Mouse (Mus musculus): ENCODE results near the gene 2010300C02Rik.

The 2010300C02Rik gene

DNA sequence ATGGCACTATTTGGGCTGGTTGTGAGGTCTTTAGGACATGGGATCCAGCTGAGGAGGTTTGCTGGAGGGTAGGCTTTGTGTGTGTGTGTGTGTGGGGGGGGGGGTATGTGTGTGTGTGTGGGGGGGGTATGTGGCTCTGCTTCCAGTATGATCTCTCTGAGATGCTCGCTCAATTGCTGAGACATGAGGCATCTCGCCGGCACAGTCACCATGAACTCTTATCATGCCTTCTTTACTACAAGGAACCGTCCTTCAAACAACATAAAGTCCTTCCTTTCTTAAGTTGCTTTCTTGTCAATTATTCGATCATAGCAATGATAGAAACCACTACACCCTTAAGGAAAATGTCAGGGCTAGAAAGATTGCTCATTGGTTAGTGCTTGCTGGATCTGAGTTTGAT lies 8.8 kb downstream of the 2010300C02Rik start:
- DNase-seq: no peak

DNA sequence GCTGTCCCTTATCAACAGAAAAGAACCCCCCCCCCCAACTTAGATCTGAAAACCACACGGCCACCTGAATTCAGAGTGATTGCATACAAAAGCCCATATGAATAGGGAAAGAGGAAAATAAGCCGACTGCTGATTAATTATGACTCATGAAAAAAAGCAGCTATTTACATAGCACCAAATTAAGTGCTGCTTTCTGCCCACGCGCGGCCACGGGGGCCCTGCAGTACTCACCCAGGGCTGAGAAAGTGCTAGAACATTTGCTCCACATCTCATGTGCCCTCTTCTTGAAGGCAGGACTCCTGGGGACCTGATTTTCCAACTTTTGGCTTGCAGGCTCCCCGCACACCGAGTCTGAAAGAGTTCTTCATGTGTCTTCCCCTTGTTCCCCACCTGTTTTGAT lies 10.1 kb downstream of the 2010300C02Rik start:
- peak; percentile 2 for DNase-seq

DNA sequence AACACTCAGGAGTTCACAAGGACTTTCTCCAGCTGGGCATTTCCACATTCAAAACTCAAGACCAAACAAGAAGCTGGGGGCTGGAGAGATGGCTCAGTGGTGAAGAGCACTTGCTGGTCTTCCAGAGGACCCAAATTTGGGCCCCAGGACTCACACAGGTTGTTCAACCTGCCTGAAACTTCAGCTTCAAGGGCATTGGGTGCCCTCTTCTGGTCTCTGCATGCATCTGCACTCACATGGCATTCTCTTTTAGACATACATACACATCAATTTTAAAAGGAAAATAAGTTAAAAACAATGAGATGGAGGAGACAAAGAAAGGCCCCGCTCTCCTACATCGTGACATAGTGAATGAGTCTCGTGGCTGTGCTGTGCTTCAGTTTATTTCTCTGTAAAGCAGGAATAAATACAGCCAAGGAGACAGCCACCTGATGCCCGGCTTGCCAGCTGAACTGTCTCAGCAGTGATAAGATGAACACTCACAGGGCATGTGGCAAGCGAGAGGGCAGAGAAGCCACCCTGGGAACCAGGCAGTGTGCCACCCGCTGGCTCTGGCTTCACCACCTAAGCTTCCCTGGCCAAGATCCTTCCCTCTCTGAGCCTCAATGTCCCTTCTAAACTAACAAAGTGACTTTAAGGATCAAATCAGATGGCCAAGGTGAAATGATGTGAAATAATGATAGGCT lies 11.5 kb downstream of the 2010300C02Rik start:
- DNase-seq: peak; percentile 1

DNA sequence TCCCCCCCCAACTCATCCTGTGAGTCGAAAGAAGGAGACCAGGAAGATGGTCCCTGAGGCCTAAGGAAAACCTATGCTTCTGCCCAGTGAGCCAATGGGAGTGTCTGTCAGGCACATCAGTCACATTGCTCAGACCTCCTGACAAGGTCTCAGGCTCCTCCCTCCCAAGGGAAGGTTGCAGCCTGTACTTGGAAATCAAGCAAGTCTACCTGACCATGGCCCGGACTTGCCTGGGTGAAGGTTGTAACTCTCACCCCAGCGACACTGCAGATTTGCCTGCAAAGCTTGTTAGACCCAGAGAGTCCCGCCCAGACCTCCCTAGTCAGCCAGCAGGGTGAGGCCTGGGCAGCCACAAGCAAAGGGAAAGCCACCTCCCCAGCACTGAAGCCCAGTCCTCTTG lies 17.6 kb downstream of the 2010300C02Rik start:
- peak; percentile 5 for DNase-seq

DNA sequence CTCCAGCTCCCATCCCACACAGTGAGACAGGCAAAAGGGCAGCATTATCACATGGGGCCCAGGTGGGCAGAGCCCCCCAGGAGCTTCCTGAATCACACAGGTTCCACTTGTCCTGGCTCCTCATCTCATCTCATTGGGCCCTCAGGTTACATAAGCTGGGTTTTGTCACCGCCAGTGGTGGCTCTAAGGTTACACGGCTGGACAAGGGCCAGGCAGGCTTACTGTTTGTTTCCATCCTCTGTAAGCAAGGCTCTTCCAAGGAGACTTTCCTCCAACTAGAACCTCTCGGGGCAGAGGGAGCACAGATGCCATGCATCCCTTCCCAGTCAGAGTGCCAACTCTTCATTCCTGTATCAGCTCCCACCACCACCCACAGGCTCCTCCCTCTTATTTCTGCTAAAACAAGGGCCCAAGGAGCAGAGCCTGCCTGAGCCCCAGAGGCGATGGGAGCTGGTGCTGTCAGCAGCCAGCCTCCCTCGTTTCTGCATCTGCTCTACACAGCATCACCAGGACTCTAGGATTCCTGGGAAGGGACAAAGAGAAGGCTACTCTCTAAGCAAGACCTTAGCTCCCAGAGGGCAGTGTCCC lies 20.9 kb downstream of the 2010300C02Rik start:
- peak; percentile 10 for DNase-seq

DNA sequence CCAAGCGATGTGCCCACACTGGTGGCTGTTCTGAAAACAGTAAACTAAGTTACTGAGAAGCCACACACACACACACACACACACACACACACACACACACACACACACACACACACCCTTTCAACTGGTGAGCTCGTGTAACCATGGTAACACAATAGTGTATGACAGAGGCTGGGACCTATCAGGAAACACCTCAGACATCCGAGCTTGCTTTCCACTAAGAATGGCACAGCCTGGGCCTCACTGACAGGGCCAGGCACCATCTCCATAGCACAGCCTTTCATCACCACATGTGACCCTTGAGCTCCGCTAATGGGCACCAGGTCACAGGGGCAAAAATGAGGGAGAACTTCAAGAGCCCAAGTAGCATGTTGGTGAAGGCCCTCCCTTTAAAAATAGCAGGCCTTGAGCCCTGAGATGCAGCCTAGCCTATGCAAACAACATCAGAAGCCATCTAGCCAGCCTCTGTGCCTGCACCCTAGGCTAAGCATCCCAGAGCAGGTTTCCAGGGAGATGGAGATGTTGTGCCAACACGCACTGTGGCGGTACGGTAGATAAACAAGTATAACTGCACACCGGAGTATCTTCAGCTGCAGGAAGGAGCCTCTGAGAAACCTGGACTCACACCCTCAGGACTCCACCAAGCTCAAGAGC lies 21.6 kb downstream of the 2010300C02Rik start:
- DNase-seq: peak; percentile 5

DNA sequence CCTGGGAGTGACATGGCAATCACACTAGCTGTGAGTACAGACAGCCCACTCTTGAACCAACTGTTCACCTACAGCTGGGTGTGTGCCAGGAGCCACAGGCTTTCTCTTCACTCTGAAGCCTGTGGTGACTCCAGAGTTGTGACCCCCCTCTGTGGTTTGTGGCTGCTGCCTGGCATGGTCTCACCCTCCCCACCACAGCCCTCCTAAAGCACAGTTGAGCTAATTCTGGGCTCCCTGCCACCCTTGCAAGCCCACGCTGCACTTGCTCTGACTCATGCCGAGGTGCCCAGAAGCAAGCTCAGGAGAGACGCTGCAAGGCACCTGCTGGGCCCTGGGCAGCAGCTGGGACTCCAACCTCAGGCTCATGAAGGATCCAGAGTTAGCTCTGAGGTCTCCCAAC lies 23.0 kb downstream of the 2010300C02Rik start:
- peak; percentile 72 for DNase-seq

DNA sequence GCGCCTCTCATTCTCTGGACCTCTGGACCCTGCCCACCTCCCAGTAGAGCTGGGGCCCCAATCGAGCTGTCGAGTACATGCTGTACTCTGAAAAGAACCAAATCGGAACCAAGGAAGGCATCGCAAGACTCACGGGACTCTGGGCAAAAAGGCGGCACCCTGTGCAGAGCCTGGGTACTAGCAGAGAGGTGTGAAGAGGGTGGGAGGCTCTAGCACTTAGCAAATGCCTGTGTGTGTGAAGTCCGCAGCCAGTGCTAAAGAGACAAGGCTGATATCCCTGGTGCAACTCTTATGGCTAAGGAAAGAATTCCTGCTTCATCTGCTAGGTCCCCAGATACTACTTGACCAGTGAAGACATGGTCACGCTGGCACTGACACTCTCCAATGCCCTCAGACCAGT lies 24.2 kb downstream of the 2010300C02Rik start:
- DNase-seq: no peak

DNA sequence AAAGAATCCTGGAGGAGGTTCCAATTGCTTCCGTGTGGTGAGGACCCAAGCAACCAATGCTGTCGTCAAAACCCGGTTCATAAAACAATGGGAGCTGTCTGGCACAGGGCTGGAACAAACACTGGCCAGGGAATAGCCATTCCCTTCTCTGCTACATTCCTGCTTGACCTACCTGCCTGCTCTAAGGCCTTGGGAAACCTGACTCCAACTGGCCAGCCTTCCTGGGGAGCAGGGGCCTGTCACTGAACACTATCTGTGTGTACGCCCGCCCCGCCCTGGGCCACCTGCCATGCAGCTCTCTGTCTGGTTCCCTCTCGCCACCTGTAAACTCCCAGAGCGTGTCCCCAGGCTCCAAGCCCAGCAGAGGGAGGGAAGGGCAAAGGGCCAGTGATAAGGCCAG lies 25.5 kb downstream of the 2010300C02Rik start:
- no peak for DNase-seq

DNA sequence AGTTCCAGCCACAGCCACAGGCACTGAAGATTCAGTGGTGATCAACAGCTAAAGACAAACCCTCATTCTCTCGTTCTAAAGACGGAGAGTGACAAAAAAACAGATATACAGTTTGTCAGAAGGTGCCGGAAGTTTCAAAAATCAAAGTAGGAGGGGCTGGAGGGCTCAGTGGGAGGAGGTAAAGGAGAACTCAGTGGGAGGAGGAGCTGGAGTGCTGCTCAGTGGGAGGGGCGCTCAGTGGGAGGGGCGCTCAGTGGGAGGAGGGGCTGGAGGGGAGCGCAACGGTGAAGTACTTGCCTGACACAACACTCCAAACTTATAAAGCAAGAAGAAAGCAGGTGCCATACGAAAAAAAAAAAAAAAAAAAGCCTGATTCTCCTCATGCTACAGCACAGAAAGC lies 28.7 kb downstream of the 2010300C02Rik start:
- DNase-seq: peak; percentile 5

DNA sequence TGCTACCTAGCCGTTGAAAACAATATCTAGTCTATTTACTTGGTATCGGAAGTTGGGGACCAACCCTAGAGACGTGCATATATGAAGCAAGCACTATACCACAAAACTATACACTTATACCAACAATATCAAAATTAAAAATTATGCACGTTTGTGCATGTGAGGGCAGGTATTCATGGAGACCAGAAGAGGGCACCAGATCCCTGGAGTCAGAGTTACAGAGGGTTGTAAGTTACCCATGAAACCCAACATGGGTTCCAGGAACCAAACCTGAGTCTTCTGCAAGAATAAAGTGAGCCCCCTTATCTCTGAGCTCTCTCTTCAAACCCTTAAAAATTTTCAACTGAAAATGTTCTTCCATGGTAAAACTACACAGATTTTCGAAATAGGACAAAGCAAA lies 29.2 kb downstream of the 2010300C02Rik start:
- DNase-seq: peak; percentile 4

DNA sequence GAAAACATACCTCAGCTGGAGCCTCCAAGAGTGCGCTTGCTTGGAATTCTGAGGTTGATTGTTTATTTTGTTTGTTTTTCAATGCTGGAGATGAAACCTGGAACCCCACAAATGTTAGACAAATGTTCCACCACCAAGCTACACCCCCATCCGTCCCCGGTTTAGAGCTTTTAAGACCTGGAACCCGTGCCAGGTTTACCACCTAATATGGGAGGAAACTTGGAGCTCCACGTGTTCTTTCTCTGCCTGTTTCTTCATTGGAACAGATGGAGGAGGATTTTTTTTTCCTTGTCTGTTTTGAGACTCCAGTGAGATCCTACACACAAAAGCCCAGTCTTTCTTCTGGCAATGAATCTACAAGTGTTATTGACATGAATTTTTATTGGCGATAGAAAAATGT lies 30.2 kb downstream of the 2010300C02Rik start:
- DNase-seq: peak; percentile 20

DNA sequence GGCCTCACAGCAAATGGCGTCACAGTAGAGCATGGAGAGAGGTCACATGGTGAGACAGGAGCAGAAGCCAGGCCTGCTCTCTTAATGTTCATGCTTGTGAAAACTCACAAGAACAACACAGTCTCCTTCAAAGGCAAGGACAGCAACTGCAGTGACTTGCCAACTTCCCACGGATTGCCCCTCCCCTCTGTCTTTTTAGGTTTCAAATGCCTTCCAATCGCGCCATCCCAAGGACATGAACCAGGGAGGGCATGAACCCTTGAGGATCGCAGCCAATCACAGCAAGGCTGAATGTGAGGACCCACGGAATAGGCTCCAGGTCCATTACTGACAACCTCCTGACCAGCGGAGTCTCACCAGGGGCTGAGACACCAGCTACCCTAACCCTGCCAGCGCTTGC lies 31.5 kb downstream of the 2010300C02Rik start:
- peak; percentile 5 for DNase-seq

DNA sequence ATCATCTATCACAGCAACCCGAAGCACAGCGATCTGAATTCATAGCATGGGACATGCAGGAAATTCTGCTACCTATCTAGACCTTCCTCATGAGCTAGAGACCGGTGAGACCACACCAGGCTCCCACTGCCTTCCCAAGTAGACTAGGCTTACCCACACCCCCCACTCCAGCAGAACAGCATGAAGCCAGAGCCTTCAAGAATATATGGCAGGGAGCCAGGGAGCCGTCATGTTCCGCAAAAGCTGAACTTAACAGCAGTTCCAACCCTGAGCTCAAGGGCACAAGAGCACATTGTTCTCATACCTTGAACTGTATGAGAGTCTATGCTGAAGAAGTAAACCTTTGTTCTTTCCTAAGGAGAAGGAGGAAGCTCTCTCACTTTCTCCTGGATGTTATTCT lies 32.4 kb downstream of the 2010300C02Rik start:
- DNase-seq: peak; percentile 37

DNA sequence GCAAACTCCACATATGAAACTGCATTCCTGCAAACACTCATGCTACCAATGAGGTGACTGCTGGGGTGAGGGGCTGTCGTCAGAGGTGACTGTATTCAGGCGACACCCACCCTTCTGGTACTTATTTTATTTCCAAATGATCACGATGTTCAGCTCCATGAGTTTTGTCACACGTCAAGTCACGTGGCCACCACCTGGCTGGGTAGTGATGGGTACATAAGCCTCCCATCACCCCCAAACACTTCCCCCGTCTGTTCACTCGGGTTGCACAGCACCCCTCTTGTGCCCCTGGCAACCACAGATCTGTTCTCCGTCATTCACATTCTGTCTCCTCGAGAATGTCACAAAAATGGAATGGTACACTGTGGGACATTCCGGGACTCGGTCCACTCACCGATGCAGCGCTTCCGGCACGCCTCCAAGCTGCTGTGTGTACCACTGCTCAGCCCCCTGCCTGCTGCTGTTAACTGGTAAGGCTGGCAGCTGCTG lies 32.9 kb downstream of the 2010300C02Rik start:
- DNase-seq: peak; percentile 45

DNA sequence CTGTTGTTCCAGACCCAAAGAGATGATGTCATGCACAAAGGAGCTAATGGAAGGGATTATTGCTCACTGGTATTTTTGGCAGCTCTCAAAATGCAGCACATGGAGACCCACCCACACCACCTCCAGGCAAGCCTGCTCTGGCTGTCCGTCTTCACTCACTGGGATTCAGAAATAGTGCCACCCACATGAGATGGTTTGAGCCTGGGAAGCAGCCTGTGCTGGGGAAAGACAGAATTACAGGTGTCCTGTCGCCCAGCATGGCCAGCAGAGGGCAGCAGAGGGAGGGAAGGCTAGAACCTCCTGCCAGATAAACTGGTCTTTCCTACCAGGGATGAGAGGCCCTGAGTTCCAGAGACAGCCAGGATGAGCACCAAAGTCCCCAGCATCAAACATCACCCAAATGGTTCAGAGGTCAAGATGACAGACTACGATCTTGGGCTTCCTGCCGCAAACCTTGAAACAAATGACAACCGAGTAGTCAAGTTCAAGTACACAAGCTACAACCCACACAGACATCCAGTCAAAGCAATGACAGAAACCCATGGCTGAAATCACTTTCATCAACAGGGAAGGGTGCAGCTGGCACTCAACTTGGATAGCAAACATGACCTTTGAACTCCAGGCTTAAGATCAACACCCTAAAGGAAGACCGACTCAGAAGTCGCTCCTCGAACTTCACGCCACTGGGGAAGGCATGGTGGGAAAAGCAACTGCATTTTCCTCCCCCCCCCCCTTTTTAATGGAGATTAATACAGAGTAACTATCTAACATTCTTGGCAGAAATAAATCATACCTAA lies 41.4 kb downstream of the 2010300C02Rik start:
- peak; percentile 92 for DNase-seq

DNA sequence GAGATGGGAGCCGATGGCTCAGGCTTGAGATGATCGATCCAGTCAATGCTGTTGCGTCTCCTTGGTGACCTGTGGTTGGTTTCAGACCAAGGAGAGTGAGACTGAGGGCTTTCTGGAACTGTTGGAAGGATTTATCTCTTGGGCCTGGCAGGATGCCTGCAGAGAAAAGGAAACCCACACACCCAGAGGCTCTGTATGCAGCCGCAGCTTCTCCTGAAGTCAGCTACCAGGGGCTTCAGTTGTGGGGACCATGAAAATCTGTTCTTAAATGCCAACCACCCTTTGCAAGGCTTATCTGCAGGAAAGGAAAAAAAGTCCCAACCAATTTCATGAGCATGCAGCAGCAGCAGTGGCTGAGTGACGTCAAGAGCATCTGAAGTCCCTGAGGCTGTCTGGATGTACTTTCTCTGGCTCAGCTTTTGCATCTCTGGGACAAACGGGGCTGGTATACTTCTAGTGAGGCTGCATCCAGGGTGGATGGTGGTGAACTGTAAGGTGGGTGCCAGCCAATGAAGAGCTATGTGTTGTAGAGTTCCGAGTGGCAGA lies 42.8 kb downstream of the 2010300C02Rik start:
- DNase-seq: no peak

DNA sequence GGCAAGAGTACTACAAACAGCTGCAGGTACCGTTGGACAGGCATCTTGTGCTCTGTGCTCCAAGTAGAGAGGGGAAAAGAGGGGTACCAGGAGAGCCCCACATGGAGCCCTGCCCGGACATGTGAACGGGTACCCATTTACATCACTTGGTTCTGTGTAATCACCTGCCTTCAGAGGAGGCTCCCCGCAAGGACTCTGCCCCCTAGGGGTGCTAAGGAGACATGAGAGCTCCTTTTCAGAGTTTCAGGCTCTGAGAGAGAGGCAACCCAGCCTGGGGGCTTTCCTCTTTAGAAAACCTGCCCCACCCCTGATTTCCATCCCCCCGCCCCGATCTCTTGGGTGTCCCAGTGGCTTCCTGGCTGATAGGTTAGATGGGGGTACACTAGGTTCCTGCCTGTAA lies 44.4 kb downstream of the 2010300C02Rik start:
- DNase-seq: no peak

DNA sequence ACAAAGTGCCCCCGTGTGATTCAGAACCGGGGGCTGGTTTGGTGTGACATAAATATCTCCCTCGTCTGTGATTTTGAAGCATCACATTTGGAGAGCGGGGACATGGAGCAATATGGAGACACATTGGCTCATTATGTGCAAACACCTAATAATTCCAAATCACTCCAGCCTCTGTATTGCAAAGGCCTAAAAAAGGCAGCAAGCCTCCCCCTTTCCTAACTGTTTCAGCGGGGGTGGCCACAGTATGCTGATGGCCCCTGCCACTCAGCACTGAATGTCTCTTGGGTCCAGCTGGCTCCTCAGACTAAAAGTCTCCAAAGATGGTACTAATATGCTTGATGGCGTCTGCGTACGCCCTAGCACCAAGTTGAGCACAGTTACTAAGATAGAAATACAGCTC lies 45.6 kb downstream of the 2010300C02Rik start:
- no peak for DNase-seq

DNA sequence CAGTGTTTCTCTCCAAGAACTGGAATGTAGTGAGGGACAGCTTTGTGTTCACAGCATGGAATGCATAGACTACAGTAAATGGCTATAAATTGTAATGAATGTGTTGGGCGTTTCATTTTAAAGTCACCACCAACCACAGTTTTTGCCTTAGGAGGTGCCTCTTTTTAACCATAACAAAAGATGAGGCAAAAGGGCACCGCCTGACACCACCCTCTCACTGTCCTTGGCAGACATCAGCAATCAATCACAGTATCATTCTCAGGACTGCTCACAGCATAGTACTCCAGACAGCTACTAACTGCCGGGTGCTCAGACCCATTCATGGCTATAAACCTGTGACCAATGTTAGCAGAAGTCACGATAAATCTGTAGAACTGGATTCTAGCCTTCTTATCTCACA lies 48.6 kb downstream of the 2010300C02Rik start:
- no peak for DNase-seq

DNA sequence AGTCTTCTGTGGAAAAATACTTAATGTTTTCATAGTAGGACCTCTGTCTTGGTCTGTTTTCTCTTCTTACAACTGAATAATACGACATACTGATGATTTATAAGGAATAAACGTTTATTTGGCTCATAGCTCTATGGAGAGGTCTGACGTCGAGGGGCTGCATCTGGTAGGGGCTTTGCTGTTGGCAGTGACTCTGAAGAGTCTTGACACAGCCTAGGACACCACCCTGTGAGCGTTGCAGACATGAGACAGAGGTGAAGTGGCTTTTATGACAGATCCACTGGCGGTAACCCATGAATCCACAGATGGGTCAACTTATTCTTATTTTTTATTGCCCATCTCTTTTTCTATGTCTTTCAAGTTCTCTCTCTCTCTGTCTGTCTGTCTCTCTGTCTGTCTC lies 52.5 kb downstream of the 2010300C02Rik start:
- no peak for DNase-seq

DNA sequence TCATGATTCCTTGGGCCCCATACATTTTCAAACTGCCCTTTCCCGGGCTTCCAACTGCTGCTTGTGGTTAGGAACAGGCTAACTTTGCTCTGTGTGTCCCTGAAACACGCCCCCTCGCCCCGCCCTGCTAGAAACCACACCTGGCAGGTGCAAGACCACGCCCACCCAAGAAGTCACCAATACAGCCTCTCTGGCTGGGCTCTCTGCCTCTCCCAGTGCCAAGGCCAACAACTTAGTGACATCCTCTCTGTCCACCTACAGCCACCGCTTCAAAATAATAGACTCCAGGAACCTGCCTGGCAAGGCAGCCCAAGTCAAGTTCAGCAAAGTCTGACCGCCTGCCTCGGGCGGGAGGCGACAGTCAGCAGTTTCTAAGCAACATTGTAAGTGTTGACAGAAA lies 53.3 kb downstream of the 2010300C02Rik start:
- no peak for DNase-seq
